Mouse (Mus musculus) forebrain, embryonic 16.5 days (tissue): ENCODE measurements at regions not wholly inside any gene's neighbourhood (a gene's known extent, or its start where the extent isn't known, plus 50 kb on each side); places are given as distances from the start of the nearest gene placed in this dataset.
"Not testable (repeated sequence)": the region's sequence is repeated elsewhere in the genome, so short reads cannot be mapped to it uniquely, and the experiment has no call there.

ENCODE experiments used
- ATAC-seq: fragments of 200-750 bp; cut with Nextera tagmentation; 2 replicates; pipeline ENCODE4 v1.8.0; 2017; ENCODE audit warnings: mild to moderate bottlenecking, moderate library complexity
- H3K27ac ChIP-seq: fragments of 300-500 bp; sonication (generic); 2 replicates; pipeline ENCODE4 v1.5.1; 2014; ENCODE audit warnings: low read length, control low read depth
- H3K27me3 ChIP-seq: fragments of 300-500 bp; sonication (generic); replicated peaks from 2 replicates; pipeline ENCODE4 v1.6.1; 2014; ENCODE audit warnings: low read length; ENCODE audit not compliant: control insufficient read depth, insufficient read depth
- H3K36me3 ChIP-seq: fragments of 300-500 bp; sonication (generic); 2 replicates; pipeline ENCODE4 v1.6.1; 2014; ENCODE audit not compliant: control insufficient read depth, insufficient read depth
- H3K4me1 ChIP-seq: fragments of 300-500 bp; sonication (generic); replicated peaks from 2 replicates; pipeline ENCODE4 v1.6.1; 2014; ENCODE audit warnings: low read length; ENCODE audit not compliant: control insufficient read depth, insufficient read depth
- H3K4me2 ChIP-seq: fragments of 300-500 bp; sonication (generic); 2 replicates; pipeline ENCODE4 v1.6.1; 2014; ENCODE audit warnings: mild to moderate bottlenecking, low read length, control low read depth
- H3K4me3 ChIP-seq: fragments of 300-500 bp; sonication (generic); replicated peaks from 2 replicates; pipeline ENCODE4 v1.5.1; 2014; ENCODE audit warnings: mild to moderate bottlenecking, low read length, control low read depth
- H3K9ac ChIP-seq: fragments of 300-500 bp; sonication (generic); replicated peaks from 2 replicates; pipeline ENCODE4 v1.6.1; 2014; ENCODE audit warnings: low read depth, low read length, control low read depth
- H3K9me3 ChIP-seq: fragments of 300-500 bp; sonication (generic); 2 replicates; pipeline ENCODE4 v1.6.1; 2016; ENCODE audit warnings: low read length; ENCODE audit not compliant: control insufficient read depth
- WGBS: fragments of 180-500 bp; shearing (Covaris S2); extraction: QIAGEN DNeasy Blood & Tissue Kit; methylation state at CpG from one replicate; pipeline ENCODE4 v1.1.7; 2014; 5-methylcytosine and 5-hydroxymethylcytosine counted together

GRCm38 (mm10) chr5:3273140-3273539, 68.1 kb upstream of the Cdk6 start:
- not testable (repeated sequence) for H3K4me2 ChIP-seq, H3K27ac ChIP-seq, H3K27me3 ChIP-seq, H3K9ac ChIP-seq, H3K4me1 ChIP-seq, H3K9me3 ChIP-seq, ATAC-seq, H3K4me3 ChIP-seq, H3K36me3 ChIP-seq
- 93% methylated on average over 1 of the region's 1 CpGs for WGBS

- not testable (repeated sequence) for ATAC-seq, H3K4me3 ChIP-seq, H3K9me3 ChIP-seq, H3K4me1 ChIP-seq, H3K27me3 ChIP-seq, H3K9ac ChIP-seq, H3K4me2 ChIP-seq, H3K36me3 ChIP-seq, H3K27ac ChIP-seq
- WGBS, result 93% methylated on average over 16 of the region's 16 CpGs
Measured at GRCm38 (mm10) chr5:3277241-3277640, 64.0 kb upstream of the Cdk6 start.

DNA sequence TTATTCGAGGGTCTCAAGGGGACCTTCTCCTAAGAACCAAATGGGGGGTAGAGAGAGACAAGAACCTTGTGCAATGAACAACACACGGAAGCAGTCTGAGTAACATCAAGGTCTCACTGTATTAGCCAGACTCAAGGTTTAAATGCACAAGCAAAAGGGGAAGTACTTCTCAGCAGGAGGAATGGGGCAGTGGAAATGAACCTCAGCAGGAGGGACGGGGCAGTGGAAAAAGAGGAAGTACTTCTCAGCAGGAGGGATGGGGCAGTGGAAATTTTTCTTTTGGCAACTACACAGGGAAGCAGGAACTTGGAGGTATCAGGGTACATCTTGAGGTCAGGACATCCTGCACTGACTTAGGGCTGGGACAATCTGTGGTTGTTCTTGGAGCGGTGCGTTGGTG, 62.3 kb upstream of the Cdk6 start:
- 89% methylated on average over 5 of the region's 5 CpGs for WGBS
- H3K27ac ChIP-seq, H3K36me3 ChIP-seq, H3K9ac ChIP-seq, H3K9me3 ChIP-seq, ATAC-seq, H3K4me2 ChIP-seq, H3K4me3 ChIP-seq, H3K27me3 ChIP-seq, H3K4me1 ChIP-seq: not testable (repeated sequence)

DNA sequence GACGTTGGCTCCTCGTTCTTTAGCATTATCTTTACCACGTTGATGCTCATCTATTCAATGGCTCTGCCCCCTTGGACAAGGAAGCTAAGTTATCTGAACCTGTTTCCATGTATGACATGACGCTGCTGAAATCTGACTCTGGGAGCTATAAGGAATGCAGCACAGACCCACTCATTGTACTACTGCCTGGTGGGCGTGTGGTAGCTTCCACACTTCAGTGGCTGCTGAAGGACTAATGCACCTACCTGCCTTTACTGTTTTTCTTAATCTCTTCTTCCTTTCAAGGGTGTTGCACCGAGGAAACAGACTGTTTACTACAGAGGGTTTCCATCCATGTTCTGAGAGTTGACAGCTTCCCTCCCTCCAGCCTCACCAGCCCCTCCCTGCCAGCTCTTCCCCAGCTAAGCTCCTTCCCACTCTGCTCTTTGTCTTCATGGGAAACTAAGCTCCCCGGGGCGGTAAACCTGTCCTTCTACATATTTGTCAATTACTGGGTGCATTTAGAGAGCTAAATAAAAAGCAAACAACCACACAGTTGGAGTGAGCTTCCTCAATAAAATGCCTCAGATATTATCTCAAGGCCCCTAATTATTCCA, 59.3 kb upstream of the Cdk6 start:
- not testable (repeated sequence) for H3K27ac ChIP-seq, H3K9me3 ChIP-seq, H3K4me1 ChIP-seq, H3K27me3 ChIP-seq, ATAC-seq, H3K36me3 ChIP-seq, H3K4me3 ChIP-seq, H3K9ac ChIP-seq, H3K4me2 ChIP-seq
- WGBS, result 68% methylated on average over 8 of the region's 8 CpGs

GRCm38 (mm10) chr5:3283083-3283482, 58.2 kb upstream of the Cdk6 start:
- no peak for ATAC-seq

GRCm38 (mm10) chr5:3284335-3284734, 57.0 kb upstream of the Cdk6 start:
- H3K4me3 ChIP-seq, H3K27me3 ChIP-seq, H3K36me3 ChIP-seq, H3K4me2 ChIP-seq, H3K27ac ChIP-seq, H3K4me1 ChIP-seq, ATAC-seq, H3K9me3 ChIP-seq, H3K9ac ChIP-seq: not testable (repeated sequence)
- 91% methylated on average over 1 of the region's 1 CpGs for WGBS

More at GRCm38 (mm10) chr5:3283083-3283482, 58.2 kb upstream of the Cdk6 start:
- Histone ChIP-seq H3K9me3 (peaks cover 3% of the 10 kb centered on the region; the same call in 1 of the 2 replicates), H3K27me3 (no peaks in the 10 kb centered on the region), H3K4me3 (no peak overlapping the region), H3K27ac (no peak overlapping the region), H3K4me2 (no peak overlapping the region), H3K36me3 (no peaks in the 10 kb centered on the region), H3K4me1 (no peaks in the 10 kb centered on the region), H3K9ac (no peak overlapping the region)
- WGBS, result 90% methylated on average over 3 of the region's 3 CpGs

DNA sequence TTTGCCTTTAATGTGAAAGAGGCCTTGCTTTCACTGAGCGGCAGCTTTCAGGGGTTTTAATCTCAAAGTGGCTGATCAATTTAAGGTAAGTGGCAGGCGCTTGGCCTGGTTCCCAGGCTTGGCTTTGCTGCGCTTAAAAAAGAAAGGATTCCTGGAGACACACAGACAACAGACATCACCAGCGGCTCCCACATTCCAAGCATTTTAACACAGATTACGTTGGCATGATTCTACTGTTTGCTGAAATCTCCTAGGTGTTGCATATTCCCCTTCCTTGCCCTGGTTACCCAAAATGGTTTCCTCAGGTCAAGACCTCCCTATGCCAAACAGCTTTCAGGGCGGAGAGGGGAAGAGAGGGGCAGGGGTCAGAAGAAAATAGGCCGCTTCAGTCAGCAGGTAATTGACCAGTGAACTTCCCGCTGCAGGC, 51.3 kb upstream of the Cdk6 start:
- not testable (repeated sequence) for H3K4me3 ChIP-seq, H3K9ac ChIP-seq, H3K27ac ChIP-seq, H3K9me3 ChIP-seq, H3K36me3 ChIP-seq, H3K4me2 ChIP-seq, H3K4me1 ChIP-seq, H3K27me3 ChIP-seq
- peak; percentile 86 for ATAC-seq
- WGBS, result 2% methylated on average over 8 of the region's 8 CpGs
